Mouse (Mus musculus) heart, postnatal 0 days (tissue): Measurements from ENCODE around the gene Ngef.

Source experiments
- CTCF ChIP-seq: IDR thresholded peaks from 2 replicates; pipeline ENCODE4 v1.5.1; 2016; ENCODE audit warnings: antibody characterized with exemption, control low read depth, low read depth
- EP300 ChIP-seq: IDR thresholded peaks from 2 replicates; pipeline ENCODE4 v1.6.1; 2016; ENCODE audit warnings: antibody characterized with exemption, low read depth

GRCm38 (mm10) chr1:87486386-87486785 lies 87.3 kb downstream of the Ngef start:
- no peak for TF ChIP-seq CTCF
- TF ChIP-seq EP300 = no peak
